Mouse (Mus musculus): ENCODE data around the gene Amigo2. TPM values are rescaled to one million over a fixed set of nuclear protein-coding genes. Genes with fewer than 3 reads are reported as not detected.

Gene Amigo2
- polyA plus RNA-seq, 1 experiment from 2014 or later = 11.4 TPM

DNA sequence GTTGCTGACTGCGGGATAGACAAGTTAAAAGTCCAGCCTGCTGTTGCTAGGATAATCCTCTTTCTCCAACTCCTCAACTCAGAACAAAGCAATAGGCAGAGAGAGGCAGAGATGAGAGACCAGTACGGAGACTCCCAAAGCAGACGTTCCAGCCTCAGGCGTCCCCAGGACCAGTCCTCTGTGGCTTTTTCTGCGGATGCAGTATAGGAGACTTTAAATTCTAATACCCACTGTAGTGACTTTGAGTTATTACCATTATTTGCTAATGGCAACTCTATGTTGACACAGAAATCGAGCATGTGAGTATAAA lies 35.4 kb upstream of the Amigo2 start:
- no peaks in the 10 kb centered on the region for H3K9me3 ChIP-seq (ENCODE audit: low read length)
- no peak for ATAC-seq (ENCODE audit: low FRiP score, low TSS enrichment)

DNA sequence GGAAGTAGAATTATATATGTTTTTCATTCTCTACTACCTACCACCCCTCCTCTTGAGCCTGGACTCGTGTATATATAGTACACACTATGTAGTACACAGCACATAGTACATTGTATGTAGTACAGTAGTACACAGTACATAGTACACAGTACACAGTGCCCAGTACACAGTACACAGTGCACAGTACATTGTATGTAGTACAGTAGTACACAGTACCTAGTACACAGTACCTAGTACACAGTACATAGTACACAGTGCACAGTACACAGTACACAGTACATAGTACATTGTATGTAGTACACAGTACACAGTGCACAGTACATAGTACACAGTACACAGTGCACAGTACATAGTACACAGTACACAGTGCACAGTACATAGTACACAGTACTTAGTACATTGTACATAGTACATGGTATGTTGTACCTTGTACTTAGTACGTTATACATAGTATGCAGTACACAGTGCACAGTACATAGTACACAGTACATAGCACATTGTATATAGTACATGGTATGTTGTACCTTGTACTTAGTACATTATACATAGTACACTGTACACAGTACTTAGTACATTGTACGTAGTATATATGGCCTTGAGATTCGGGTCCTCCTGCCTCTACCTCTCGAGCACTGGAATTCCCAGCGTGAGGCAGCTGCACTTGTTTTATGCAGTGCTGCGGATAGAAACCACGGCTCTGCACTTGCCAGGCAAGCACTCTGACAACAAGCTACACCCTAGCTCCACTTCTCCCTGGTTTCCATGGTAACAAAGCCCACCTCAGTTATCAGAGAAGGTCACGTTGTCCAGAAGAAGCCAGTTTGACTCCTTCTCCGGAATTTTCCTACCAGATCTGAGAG lies 34.9 kb upstream of the Amigo2 start:
- WGBS = 77% methylated on average over 10 of the region's 10 CpGs

More for the DNA sequence above, 35.4 kb upstream of the Amigo2 start:
- no peak overlapping the region for H3K4me2 ChIP-seq (replicated peaks; ENCODE audit: low read depth, low read length)
- H3K27ac ChIP-seq (ENCODE audit: low read length) = no peak overlapping the region
- no peak overlapping the region for H3K9ac ChIP-seq (replicated peaks; ENCODE audit: low read length)
- H3K4me1 ChIP-seq (ENCODE audit: insufficient read depth, low read length) = peaks cover 7% of the 10 kb centered on the region; the same call in 1 of the 2 replicates
- 56% methylated on average over 6 of the region's 6 CpGs for WGBS
- no peaks in the 10 kb centered on the region for H3K36me3 ChIP-seq (ENCODE audit: insufficient read depth, low read length)
- no peak overlapping the region for H3K4me3 ChIP-seq (ENCODE audit: low read length)
- no peaks in the 10 kb centered on the region for H3K27me3 ChIP-seq (ENCODE audit: insufficient read depth, low read length)

DNA sequence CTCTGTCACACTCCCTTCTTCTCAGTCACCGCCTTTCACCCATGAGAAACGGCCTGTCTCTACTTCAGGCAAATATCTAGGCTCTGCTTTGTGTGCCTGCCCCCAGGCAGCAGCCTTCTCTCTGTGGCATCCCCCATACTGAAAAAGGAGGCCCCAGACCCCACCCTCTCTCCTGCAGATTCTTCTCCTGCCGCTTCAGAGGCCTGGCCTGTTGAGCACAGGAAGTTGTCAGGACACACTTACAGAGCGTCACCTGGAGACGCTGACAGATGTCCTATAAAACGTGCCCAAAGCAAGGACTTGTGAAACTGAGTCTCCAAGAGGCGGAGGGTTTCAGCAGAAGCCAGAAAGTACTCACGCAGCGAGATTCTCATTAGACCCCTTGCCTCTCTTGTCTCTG lies 33.7 kb upstream of the Amigo2 start:
- Histone ChIP-seq H3K9ac (replicated peaks; ENCODE audit: low read length) (no peak overlapping the region), H3K27ac (ENCODE audit: low read length) (no peak overlapping the region), H3K4me2 (replicated peaks; ENCODE audit: low read depth, low read length) (no peak overlapping the region), H3K4me1 (ENCODE audit: insufficient read depth, low read length) (peaks cover 20% of the 10 kb centered on the region), H3K9me3 (ENCODE audit: low read length) (no peaks in the 10 kb centered on the region), H3K36me3 (ENCODE audit: insufficient read depth, low read length) (no peaks in the 10 kb centered on the region), H3K27me3 (ENCODE audit: insufficient read depth, low read length) (no peaks in the 10 kb centered on the region), H3K4me3 (ENCODE audit: low read length) (no peak overlapping the region)
- no peak for ATAC-seq (ENCODE audit: low FRiP score, low TSS enrichment)
- WGBS = 54% methylated on average over 9 of the region's 9 CpGs

More for the DNA sequence above, 34.9 kb upstream of the Amigo2 start:
- no peaks in the 10 kb centered on the region for H3K27me3 ChIP-seq (ENCODE audit: insufficient read depth, low read length)
- no peak overlapping the region for H3K4me2 ChIP-seq (replicated peaks; ENCODE audit: low read depth, low read length)
- H3K27ac ChIP-seq (ENCODE audit: low read length) = no peak overlapping the region
- H3K4me1 ChIP-seq (ENCODE audit: insufficient read depth, low read length) = peaks cover 13% of the 10 kb centered on the region
- H3K36me3 ChIP-seq (ENCODE audit: insufficient read depth, low read length) = no peaks in the 10 kb centered on the region
- no peak overlapping the region for H3K4me3 ChIP-seq (ENCODE audit: low read length)
- H3K9ac ChIP-seq (replicated peaks; ENCODE audit: low read length) = no peak overlapping the region
- ATAC-seq (ENCODE audit: low FRiP score, low TSS enrichment) = no peak
- H3K9me3 ChIP-seq (ENCODE audit: low read length) = no peaks in the 10 kb centered on the region

DNA sequence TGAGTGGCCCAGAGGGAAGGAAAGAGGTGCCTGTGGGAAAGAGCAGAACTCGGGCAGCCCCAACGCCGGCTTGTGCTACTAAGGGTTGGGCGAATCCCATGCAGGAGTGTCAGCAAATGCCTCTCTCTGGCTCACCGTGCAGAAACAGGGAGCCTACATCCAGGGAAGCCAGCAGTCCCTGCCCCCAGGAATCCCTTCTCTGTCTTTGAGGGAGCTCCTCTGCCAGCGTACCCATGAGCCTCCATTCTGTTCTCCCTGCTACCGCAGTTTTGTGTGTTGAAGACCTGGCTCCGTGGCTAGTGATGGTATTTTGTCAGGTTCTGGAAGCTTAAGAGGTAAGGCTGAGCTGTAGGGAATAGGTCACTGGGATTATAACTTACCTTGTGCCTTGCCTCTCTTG lies 33.0 kb upstream of the Amigo2 start:
- WGBS = 80% methylated on average over 8 of the region's 8 CpGs
- peaks cover 20% of the 10 kb centered on the region for H3K4me1 ChIP-seq (ENCODE audit: insufficient read depth, low read length)
- no peak overlapping the region for H3K27ac ChIP-seq (ENCODE audit: low read length)
- no peak overlapping the region for H3K4me3 ChIP-seq (ENCODE audit: low read length)
- H3K9ac ChIP-seq (replicated peaks; ENCODE audit: low read length) = no peak overlapping the region
- no peaks in the 10 kb centered on the region for H3K9me3 ChIP-seq (ENCODE audit: low read length)
- no peaks in the 10 kb centered on the region for H3K36me3 ChIP-seq (ENCODE audit: insufficient read depth, low read length)
- no peaks in the 10 kb centered on the region for H3K27me3 ChIP-seq (ENCODE audit: insufficient read depth, low read length)
- ATAC-seq (ENCODE audit: low FRiP score, low TSS enrichment) = no peak
- no peak overlapping the region for H3K4me2 ChIP-seq (replicated peaks; ENCODE audit: low read depth, low read length)

DNA sequence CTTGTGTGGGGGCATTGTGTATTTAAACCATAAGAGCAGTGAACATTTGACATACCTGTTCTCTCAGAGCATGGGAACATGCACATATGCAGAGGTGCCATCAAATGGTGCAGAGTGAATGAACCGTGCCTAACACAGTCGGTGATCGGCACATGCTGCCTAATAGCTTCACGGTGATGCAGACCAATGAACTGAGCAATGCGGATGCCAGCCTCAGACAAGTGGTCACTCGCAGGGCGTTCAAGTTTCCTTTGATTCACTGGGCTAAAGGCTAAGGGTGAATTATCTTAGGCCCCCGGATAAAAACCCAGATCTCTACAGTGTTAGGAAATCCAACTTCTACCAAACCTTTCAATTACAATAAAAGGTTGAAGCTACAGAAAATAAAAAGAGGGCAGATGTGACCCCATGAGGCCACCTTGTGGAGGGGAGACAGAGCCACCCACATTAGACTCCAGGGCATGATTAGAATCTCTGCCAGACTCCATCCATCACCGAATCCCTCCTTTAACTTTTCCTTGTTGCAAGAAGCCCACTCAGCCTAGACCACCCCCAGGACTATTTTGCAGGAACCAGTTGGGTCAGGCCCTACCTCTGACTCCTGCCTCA lies 31.4 kb upstream of the Amigo2 start:
- Histone ChIP-seq H3K4me1 (ENCODE audit: insufficient read depth, low read length) (peaks cover 20% of the 10 kb centered on the region), H3K9ac (replicated peaks; ENCODE audit: low read length) (no peak overlapping the region), H3K9me3 (ENCODE audit: low read length) (no peaks in the 10 kb centered on the region), H3K36me3 (ENCODE audit: insufficient read depth, low read length) (no peaks in the 10 kb centered on the region), H3K27ac (ENCODE audit: low read length) (no peak overlapping the region), H3K27me3 (ENCODE audit: insufficient read depth, low read length) (no peaks in the 10 kb centered on the region), H3K4me3 (ENCODE audit: low read length) (no peak overlapping the region), H3K4me2 (replicated peaks; ENCODE audit: low read depth, low read length) (no peak overlapping the region)
- WGBS = 41% methylated on average over 9 of the region's 9 CpGs
- peak; percentile 50; the same call in 1 of the 2 replicates for ATAC-seq (ENCODE audit: low FRiP score, low TSS enrichment)

- H3K4me2 ChIP-seq (replicated peaks; ENCODE audit: low read depth, low read length) = no peak overlapping the region
- no peak overlapping the region for H3K27ac ChIP-seq (ENCODE audit: low read length)
- 45% methylated on average over 10 of the region's 10 CpGs for WGBS
- no peak overlapping the region for H3K9ac ChIP-seq (replicated peaks; ENCODE audit: low read length)
- H3K36me3 ChIP-seq (ENCODE audit: insufficient read depth, low read length) = no peaks in the 10 kb centered on the region
- H3K9me3 ChIP-seq (ENCODE audit: low read length) = no peaks in the 10 kb centered on the region
- no peak for ATAC-seq (ENCODE audit: low FRiP score, low TSS enrichment)
- no peak overlapping the region for H3K4me3 ChIP-seq (ENCODE audit: low read length)
- H3K4me1 ChIP-seq (ENCODE audit: insufficient read depth, low read length) = peaks cover 21% of the 10 kb centered on the region
- H3K27me3 ChIP-seq (ENCODE audit: insufficient read depth, low read length) = no peaks in the 10 kb centered on the region
Measured at GRCm38 (mm10) chr15:97277328-97277727, 30.2 kb upstream of the Amigo2 start.

DNA sequence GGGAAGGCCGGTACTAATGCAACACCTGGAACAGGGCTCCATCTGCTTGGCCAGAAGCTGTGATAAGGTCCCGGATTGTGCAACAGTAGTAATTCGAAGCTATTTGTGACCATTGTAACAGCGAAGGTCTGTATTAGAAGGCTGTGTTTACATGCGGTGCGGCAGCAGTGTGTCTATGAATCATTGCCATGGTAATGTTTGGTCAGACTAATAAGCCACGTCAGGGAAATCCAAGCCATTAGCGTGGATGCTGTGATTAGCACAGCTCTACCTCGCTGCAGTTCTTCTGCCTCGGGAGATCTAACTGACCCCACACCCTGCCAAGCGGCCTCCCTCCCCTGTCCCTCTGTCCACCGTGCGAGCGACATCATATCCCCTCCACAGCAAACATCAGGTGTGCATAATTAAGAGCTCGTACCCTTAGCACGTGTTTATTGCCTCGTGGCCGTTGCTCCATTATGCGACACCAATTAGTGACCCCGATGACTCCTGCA lies 29.6 kb upstream of the Amigo2 start:
- Histone ChIP-seq H3K4me1 (ENCODE audit: insufficient read depth, low read length) (peaks cover 27% of the 10 kb centered on the region), H3K4me2 (replicated peaks; ENCODE audit: low read depth, low read length) (no peak overlapping the region), H3K27me3 (ENCODE audit: insufficient read depth, low read length) (no peaks in the 10 kb centered on the region), H3K4me3 (ENCODE audit: low read length) (no peak overlapping the region), H3K9ac (replicated peaks; ENCODE audit: low read length) (no peak overlapping the region), H3K36me3 (ENCODE audit: insufficient read depth, low read length) (no peaks in the 10 kb centered on the region), H3K27ac (ENCODE audit: low read length) (no peak overlapping the region), H3K9me3 (ENCODE audit: low read length) (no peaks in the 10 kb centered on the region)
- peak; percentile 35 for ATAC-seq (ENCODE audit: low FRiP score, low TSS enrichment)
- WGBS = 37% methylated on average over 20 of the region's 20 CpGs

DNA sequence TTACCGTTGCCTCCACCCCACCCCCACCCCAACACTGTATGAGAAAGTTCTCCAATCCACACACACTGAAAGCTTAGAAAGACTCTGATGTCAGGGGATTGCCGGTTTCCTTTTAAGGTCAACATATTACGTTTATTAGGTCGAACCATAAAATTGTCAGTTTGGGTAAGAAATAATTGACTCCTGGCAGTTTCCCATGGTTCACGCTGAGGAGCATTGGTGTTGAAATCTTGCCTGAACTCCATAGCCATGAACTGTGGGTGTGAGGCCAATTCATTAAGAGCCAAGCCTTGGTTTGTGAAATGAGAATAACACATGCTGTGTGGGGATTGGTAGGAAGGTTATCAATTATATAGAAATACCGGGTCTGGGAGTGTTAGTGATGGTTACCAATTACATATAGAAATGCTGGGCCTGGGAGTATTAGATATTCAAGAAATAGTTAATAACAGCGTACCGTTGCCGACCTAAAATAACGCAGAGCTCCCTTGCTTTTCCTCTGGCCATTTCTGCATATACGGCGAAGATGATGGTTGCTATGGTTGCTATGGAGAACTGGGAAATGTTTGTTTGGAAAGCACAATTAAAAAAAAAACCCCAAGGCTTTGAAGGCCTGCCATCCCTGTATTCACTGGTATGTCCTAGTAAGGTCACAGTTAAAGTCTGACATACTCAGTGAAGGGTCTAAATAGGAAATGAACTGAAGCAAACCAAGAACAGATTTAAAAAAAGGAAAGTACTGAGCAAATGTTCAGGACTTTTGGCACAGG lies 28.7 kb upstream of the Amigo2 start:
- no peaks in the 10 kb centered on the region for H3K27me3 ChIP-seq (ENCODE audit: insufficient read depth, low read length)
- ATAC-seq (ENCODE audit: low FRiP score, low TSS enrichment) = no peak
- no peak overlapping the region for H3K27ac ChIP-seq (ENCODE audit: low read length)
- H3K4me2 ChIP-seq (replicated peaks; ENCODE audit: low read depth, low read length) = no peak overlapping the region
- H3K4me3 ChIP-seq (ENCODE audit: low read length) = no peak overlapping the region
- H3K36me3 ChIP-seq (ENCODE audit: insufficient read depth, low read length) = no peaks in the 10 kb centered on the region
- 84% methylated on average over 12 of the region's 12 CpGs for WGBS
- H3K9ac ChIP-seq (replicated peaks; ENCODE audit: low read length) = no peak overlapping the region
- H3K4me1 ChIP-seq (ENCODE audit: insufficient read depth, low read length) = peaks cover 29% of the 10 kb centered on the region
- H3K9me3 ChIP-seq (ENCODE audit: low read length) = no peaks in the 10 kb centered on the region

DNA sequence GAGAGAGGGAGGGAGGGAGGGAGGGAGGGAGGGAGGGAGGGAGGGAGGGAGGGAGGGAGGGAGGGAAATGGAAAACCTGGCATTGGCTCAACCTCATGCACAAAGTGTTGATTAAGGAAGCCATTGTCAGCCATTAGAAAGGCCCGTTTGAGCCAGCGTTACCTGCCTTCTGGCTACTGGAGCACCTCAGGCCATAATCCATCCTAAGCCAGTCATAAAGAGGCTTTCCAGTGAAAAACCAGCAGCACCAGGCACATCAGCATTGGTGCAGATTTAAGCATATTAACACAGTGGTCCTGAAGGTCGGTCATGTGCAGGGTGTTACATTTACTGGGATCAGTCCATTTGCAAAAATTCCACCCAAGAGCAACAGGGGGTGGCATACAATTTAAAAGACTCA lies 25.7 kb upstream of the Amigo2 start:
- H3K9ac ChIP-seq (replicated peaks; ENCODE audit: low read length) = no peak overlapping the region
- H3K4me2 ChIP-seq (replicated peaks; ENCODE audit: low read depth, low read length) = no peak overlapping the region
- WGBS = 83% methylated on average over 3 of the region's 3 CpGs
- ATAC-seq (ENCODE audit: low FRiP score, low TSS enrichment) = no peak
- H3K36me3 ChIP-seq (ENCODE audit: insufficient read depth, low read length) = no peaks in the 10 kb centered on the region
- no peaks in the 10 kb centered on the region for H3K9me3 ChIP-seq (ENCODE audit: low read length)
- H3K27me3 ChIP-seq (ENCODE audit: insufficient read depth, low read length) = no peaks in the 10 kb centered on the region
- H3K27ac ChIP-seq (ENCODE audit: low read length) = no peak overlapping the region
- H3K4me1 ChIP-seq (ENCODE audit: insufficient read depth, low read length) = peaks cover 25% of the 10 kb centered on the region
- no peak overlapping the region for H3K4me3 ChIP-seq (ENCODE audit: low read length)

All from kidney, embryonic 16.5 days (tissue).